Mouse (Mus musculus) retina, postnatal 1 day (tissue): ENCODE data around the gene Slc9b1.

Source experiments
- DNase-seq: peaks from one replicate; pipeline ENCODE4 v3.0.0-alpha.2; 2012

Gene Slc9b1

DNA sequence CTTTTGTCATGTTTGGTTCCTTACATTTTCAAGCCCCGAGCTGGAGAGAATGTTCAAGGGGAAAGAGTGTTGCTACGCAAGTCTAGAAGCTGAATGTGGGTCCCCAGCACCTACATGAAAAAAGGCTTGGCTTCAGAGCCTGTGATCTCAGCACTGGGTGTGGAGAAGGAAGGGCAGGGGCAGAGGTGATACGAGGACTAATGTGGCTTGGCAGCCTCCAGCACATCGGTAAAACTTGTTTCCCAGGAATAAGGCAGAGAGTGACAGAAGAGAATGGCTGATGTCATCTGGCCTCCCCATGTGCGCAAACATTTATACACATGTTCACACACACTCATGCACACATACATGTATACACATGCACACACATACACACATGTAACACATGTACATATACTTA lies 47.3 kb downstream of the Slc9b1 start:
- DNase-seq, result no peak

DNA sequence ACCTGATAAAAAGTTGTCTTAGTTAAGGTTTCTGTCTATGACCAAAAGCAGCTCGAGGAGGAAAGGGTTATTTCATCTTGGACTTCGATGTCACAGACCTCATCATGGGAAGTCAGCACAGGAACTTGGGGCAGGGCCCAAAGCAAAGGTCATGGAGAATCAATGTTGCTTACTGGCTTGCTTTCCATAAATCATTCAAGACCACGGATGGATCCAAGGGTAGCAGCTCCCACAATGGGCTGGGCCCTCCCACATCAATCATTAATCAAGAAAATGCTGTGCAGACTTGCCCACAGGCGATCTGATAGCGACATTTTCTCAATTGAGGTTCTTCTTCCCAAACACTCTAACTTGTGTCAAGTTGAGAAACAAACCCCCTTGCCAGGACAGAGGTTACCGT lies 48.3 kb downstream of the Slc9b1 start:
- no peak for DNase-seq

DNA sequence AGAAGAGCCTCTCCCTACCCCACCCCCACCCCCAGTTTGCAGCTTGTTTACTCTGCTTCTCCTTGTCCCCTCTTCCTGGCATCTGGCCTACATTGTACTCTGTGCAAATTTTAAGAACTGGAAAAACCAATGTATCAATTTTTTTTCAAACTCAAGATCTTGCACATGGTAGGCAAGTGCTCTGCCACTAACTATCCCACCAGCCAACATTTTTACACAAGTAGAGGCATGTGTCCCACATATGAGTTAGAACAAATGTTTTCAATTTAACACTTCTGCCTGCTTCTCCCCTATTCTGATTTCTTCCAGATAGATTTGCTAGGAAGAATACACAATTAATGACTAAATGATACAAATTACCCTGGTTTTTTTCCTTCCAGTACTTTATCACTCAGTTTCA lies 49.3 kb downstream of the Slc9b1 start:
- no peak for DNase-seq

DNA sequence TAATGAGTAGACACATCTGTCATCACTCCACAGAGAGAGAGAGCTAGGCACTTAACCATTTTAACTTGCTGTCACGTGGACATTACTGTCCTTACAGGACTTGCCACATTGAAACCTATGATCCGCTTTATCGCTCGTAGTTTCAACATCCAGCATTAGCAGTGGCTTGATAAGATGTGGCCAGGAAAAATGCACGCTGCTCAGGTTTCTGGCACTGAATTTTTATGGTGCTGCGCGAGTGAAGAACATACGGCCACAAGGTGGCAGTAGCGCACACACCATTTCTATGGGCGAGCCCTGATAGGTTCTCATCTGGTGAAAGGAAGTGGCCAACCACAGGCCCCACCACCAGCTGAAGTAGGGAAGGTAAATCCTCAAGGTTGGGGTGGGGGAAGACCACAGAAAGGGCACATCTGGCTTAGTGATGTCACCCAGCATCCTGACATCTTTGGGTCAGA lies 54.4 kb downstream of the Slc9b1 start:
- peak; percentile 89 for DNase-seq

DNA sequence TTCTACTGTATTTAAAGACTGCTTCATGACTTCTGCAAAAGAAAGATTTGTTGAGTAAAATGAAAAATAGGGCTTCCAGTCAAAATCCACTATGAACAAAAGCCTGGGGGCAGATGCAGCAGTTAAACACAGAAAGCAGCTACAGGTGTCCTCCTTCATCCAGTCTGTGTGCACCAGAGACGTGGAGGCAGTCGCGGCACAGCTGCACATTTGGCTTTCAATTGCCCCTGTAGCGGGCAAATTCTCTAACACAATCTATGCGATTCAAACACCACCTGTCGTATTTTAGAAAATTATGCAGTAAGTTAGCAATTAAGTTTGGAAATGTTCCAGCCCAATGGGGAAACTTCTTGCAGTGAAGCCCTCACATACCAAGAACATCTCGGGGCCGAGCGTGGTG lies 55.4 kb downstream of the Slc9b1 start:
- DNase-seq, result no peak

DNA sequence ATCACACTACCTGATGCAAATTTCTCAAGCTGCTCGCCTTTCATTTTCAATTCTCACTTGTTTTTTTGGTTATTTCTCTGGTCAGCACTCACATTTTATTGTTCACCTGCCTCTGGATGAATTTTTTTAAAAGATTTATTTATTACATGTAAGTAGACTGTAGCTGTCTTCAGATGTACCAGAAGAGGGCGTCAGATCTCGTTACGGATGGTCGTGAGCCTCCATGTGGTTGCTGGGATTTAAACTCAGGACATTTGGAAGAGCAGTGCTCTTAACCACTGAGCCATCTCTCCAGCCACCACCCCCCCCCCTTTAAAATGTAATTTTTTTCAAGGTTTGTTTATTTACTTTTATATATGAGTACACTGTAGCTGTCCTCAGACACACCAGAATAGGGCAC lies 56.0 kb downstream of the Slc9b1 start:
- DNase-seq, result no peak

DNA sequence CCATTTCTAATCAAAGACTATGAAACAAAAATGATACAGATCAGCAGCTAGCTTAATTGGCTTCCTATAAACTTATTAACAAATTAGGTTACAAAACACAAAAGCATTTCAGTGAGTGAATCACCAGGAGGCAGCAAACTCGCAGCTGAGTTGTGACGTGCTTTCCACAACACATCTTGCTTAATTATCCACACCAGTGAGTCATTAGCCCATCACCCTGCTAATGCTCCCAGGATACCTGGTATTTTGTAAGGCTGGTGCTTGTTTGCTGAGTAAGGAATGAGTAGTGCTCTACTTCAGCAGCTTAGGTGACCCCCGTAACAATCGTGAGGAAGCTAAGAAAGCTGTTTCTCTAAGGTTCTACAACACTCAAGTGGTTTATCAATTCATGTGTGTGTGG lies 56.8 kb downstream of the Slc9b1 start:
- DNase-seq, result peak; percentile 25

DNA sequence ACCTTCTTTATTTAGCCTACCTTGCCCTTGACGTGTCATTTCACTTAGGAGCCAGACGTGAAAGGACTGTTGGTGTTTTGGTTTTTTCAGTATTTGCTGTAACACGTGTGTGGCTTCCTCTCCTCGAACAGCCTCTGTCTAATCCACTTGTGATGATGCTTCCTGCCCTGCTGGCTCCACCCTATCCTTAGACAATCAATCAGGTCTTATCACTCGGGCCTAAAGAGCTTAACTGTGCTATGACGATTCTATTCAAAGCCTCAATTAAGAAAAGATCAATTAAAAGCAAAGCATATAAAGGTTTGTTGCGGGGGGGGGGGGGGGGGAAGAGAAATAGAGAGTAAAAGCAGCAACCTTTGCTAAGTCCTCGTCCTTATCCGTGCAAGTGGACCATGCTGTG lies 59.5 kb downstream of the Slc9b1 start:
- no peak for DNase-seq

DNA sequence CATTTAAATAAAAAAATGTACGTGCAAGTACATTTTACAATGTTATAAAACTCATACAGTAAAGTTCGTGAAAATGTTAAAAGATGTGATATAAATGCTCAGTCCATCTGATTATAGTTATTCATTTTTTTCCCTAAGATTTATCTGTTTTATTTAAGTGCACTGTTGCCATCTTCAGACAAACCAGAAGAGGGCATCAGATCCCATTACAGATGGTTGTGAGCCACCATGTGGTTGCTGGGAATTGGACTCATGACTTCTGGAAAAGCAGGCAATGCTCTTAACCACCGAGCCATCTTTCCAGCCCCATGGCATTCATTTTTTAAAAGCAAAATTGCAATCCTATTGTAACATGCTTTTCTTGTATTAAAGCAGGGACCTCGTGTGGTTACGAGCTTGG lies 61.4 kb downstream of the Slc9b1 start:
- DNase-seq, result no peak

DNA sequence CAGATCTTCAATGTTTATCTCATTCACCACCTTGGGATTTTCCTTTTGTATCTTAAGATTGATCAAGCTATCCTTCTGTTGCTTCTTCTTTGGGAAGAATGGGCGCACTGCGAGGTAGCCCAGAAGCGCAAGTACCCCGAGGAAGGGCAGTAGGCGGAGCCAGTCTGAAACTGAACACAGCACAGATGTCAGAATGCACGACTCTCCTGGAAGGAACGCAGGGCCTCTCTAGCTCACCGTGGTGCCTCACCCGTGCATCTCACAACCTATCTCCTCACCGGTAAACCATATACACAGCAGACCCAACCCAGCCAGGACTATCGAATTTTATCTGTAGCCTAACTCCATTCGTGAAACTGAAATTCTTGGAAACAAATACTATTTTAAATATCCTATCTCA lies 63.2 kb downstream of the Slc9b1 start:
- no peak for DNase-seq

DNA sequence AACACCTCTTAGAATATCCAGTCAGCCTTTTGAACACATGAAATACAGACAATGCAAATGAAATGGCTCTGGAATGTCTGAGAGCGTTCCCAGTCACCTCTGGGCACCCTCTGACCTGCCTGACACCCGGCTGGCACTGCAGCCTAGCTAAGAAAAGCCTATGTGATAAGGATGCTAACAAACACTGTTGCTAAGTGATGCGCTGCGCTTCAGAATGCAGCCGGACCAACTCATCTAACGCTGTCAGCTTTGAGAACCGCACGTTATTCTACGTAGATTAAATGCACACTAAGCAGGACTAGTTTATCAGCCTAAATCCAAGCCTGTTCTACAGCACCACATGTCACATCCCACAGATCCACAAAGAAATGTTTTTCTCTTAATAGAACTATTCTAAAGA lies 64.0 kb downstream of the Slc9b1 start:
- no peak for DNase-seq

DNA sequence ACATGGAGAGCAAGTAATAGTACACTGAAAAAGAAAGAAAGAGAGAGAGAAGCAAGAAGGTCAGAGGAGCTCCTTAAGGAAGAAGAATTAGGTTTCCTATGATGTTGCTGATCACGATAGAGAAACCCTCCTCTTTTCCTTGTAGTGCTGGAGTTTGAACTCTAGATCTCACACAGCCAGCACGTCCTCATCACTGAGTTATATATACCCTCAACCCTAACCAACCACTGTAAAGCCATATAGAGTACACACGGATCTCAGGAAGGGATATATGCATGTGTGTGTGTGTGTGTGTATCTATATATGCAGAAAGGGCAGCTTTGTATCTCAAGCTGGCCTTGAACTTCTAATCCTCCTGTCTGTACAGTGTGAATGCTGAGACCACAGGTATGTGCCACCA lies 69.4 kb downstream of the Slc9b1 start:
- DNase-seq, result no peak

DNA sequence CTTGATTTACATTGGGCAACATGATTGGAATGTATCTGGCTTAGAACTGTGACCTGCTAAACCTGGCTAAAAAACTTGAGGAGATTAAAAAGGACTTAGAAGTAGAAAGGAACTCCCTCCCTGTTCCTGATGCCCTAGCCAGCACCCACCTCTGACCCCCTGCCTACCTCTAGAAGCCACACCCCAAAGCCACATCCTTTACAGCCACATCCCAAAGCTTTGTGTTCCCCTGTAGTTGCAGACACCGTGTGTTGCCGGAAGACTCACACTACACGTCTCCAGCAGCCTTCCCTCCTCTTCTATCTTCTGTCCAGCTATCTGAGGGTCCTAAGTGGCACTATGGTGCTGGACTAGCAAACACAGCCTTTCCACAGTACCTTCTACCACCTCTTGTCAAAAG lies 70.0 kb downstream of the Slc9b1 start:
- DNase-seq, result no peak

DNA sequence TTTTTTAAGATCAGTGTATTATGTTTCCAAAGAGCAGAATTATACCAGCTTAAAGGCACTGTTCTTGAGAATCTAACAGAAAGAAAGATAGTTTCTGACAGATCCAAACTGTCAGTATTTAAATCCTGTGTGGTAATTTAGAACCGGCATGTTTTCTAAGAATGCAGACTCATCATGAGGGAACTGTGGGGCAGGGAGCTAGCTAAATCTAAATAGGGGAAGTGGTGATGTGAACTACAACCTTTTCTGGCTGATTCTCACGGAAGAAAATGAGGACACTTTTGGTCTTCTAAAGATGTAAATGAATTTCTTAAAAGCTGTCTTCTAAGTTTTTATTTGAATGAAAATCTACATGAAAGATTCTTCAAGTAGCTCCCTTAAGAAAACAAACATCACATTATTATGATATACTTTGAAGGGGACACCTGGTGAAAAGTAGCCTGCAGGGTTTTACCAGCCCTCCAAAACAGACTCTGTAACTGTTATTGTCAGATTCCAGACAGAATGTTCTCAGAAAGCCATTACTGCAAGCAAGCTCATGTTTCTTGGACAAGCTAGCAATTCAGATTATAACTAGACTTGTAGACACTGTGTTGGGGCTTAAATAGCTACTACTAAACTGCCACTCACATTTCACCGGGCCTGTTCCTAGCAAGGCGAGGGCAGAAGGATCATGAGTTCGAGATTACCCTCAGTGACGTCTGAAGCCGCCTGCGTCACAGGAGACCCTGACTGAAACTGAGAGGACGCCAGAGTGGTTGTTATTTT lies 72.9 kb downstream of the Slc9b1 start:
- DNase-seq, result no peak

DNA sequence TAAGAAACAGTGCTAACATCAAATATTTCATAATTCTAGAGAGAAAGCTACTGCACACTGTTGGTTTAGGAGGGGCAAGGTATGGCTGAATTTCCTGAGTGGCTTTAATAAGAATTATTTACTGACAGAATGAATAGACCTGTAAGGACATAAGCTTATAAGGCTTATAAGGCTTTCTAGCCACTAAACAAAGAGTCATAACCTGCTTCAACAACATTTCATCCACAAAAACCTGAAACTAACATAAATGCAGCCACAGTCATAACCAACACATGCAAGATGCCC lies 73.4 kb downstream of the Slc9b1 start:
- no peak for DNase-seq

DNA sequence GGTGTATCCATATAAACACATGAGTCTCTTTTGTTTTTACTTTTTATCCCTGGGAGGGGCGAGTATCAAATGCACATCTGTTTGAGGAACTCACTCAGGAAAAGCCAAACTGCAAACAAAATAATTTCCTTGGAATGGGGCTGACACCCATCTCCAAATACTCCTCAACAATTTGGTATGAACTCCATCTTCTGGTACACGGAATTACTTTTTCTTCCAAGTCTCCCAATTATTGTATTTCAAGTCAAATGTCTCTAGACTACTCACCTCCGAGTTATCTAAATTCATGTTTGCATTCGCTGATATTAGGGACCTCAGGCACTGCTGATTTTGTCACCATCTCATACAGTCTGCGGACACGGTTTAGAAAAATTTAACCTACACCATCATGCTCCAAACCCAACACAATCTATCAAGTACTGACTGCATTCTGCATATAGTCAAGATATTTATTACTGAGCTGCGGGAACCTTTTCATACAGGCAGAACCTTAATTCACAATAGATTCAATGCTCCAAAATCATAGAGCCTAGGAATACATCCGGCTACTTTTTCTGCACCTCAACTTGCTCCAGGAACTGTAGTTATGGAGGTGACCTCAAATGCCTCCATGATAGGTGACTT lies 74.5 kb downstream of the Slc9b1 start:
- DNase-seq, result no peak

DNA sequence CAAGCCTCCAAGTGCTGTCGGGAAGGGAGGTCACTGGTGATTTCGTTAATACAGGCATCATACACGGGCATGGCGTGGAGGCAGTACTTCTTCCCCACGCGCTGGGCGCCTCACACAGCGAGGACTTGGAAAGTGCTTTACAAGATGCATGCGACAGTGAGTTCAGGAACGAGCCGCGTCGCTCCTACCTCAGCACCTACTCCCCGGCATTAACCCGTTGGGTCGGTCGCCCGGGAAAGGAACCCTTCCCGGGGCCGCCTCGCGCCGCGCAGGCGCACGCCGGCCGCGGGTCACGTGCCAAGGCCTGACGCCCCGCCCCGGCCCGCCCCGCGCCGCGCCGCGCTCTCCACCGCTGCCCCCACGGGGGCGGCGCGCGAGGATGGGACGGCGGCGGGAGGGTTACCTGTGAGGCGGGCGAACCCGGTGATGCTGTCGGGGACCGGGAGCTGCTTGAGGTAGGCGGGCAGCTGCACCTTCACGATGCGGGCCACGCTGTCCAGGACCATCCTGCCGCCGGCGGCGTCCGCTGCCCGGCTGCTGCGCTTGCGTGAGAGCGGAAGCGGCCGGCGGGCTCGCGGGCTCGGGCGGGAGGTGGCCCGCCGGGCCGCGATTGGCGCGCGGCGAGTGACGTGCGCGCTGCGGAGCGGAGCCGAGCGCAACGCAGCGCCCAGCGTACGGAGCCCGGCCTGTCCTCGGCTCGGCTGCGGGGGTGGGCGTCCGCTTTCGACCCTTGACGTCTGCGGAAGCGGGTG lies 75.2 kb downstream of the Slc9b1 start:
- peak; percentile 93 for DNase-seq

DNA sequence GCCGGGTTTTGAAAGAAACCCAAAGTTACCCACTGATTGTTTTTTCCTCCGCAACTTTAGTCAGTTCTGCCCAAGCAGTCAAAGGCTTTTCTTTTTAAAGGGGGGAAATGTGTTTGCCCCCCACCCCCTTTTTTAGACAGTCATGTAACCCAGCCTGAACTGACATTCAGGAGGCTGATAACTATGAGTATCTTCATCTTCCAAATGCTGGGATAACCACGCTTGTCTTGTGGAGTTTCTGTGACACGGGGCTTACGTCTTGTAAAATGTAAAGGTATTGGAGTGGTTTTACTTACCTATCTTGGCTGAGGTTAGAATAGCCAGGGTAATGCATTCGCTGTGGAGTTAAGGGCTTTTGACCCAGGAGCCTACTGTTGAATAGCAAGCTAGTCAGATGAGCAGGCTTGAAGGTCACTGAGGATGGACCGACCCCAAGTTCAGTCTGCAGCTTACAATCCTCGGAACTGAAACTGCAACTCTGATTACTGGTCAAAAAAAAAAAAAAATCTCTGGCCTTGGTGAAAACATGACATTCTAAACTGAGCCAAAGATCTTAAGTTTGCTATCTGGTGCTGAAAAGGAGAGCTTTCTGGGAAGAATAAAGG lies 75.9 kb downstream of the Slc9b1 start, which contains the start of gene Cisd2:
Gene Cisd2, minus strand, starts transcription at position 318 of the 605 bp plus-strand sequence.
- no peak for DNase-seq

DNA sequence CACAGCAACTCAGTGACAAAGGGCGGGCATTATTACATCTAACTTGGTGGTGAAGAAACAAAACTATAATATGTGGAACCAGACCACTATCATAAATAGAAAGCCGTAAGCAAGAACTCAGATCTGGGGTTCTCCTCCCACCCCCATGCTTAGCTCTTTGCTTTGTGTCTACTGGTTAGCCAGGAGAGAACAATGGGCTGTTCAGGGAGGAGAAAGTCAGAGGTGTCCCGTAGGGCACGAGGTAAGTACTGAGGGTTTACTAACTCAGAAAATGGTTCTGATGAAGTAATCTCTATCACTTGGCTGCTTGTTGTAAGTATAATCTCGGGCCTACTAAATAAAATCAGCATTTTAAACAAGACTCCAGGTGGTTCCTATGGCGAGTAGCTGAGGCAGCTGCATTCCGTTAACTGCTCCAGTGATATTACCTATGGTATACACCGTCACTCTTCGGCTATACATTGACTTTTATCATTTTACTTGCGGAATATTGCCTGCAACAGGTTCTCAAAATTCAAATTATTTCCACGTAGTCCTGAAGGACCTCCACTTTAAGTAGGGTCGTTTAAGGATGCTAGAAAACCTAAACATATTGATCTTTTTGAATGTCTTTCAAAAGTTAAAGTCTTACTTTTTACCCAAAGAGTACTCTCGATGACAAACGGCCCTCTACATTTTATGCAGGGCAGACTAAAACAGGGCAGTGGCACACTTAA lies 89.2 kb downstream of the Slc9b1 start:
- no peak for DNase-seq

DNA sequence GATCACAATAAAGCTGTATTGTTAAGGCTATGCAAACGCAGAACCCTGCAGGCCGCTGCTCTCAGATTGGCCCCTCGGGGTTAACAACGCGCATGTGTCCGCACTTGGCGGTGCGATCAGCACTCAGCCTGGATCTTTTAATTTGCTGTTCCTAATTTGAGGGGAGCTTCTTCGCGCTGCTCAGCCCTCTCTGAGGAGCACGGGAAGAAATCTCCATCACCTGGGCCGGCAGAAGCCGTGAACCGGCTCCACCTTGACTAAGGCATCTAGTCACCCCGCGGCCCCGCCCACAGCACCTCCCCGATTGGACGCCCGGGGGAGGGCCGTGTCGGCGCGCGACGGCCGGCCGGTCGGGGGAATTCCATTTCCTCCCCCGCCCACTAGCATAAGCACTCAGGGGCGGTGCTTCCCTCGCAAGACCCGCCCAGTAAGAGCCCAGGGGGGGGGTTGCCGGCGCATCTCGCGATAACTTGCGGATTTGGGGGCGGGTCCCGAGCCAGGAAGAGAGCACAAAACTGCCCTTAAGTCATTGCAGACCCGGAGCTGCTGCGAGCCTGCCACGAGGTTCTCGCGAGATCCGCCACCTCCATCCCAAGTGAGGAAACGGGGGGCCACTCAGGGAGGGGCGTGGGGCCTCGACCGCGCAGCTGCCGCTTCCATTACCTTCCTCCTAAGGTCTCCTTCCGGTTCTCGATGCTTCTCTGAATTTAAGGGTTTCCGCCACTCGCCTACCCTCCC lies 90.1 kb downstream of the Slc9b1 start, which contains the start of gene Ube2d3:
Gene Ube2d3, plus strand, starts transcription at position 392 of the 738 bp plus-strand sequence.
- peak; percentile 100 for DNase-seq

DNA sequence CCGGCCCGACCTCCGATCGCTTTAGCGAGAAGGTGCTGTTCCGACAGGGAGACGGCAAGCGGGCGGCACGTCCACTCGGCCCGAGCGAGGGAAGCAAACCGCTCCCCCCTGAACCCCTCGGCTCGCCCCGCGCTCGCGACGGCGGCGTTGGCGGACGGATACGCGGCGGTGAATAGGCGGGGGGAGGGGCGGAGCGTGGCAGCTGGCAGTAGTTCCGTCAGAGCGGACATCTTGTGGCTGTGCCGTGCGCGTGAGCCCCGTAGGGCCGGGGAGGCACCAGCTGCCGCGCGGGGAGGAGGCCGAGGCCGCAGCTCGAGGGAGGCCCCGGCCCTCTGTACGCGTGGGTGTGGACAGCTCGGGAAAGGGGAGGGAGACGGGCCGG lies 90.7 kb downstream of the Slc9b1 start:
- DNase-seq, result peak; percentile 97

DNA sequence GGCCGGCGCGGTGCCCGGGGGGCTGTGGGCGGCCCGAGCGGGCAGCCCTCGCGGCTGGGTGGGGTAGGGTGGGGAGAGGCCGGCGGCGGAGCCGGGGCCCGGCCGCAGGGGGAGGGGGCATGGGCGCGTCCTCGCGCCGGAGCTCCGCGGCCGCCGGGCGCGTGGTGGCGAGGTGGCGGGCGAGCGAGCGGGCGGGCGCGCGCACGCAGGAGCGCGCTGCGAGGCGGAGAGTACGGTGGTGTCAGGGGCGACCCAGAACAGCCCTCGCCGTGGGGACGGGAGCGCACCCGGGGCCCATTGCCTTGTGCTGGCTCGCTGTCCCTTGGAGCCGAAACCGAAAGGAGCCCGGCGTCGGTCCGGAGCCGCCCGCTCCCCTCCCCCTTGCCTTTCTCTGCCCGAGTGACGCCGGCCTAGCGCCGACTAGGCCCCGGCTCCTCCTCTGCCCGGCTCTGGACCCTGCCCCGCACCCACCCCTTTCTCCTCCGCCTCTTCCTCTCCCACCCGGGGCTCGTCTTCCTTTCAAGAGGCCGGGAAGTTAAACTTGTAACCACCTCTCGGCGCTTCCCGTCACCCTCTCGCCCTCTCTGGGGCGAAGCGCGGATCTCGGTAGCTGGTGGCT lies 91.2 kb downstream of the Slc9b1 start:
- DNase-seq, result peak; percentile 85
